Mouse (Mus musculus): Measurements from ENCODE around the gene Mrps18b. TPM values are rescaled to one million over a fixed set of nuclear protein-coding genes. Genes with fewer than 3 reads are reported as not detected.
"Not testable (repeated sequence)": the region's sequence is repeated elsewhere in the genome, so short reads cannot be mapped to it uniquely, and the experiment has no call there.

Mrps18b gene
- 39.5 and 45.1 TPM in 2 replicates for polyA plus RNA-seq (2012; rRNA removed)

DNA sequence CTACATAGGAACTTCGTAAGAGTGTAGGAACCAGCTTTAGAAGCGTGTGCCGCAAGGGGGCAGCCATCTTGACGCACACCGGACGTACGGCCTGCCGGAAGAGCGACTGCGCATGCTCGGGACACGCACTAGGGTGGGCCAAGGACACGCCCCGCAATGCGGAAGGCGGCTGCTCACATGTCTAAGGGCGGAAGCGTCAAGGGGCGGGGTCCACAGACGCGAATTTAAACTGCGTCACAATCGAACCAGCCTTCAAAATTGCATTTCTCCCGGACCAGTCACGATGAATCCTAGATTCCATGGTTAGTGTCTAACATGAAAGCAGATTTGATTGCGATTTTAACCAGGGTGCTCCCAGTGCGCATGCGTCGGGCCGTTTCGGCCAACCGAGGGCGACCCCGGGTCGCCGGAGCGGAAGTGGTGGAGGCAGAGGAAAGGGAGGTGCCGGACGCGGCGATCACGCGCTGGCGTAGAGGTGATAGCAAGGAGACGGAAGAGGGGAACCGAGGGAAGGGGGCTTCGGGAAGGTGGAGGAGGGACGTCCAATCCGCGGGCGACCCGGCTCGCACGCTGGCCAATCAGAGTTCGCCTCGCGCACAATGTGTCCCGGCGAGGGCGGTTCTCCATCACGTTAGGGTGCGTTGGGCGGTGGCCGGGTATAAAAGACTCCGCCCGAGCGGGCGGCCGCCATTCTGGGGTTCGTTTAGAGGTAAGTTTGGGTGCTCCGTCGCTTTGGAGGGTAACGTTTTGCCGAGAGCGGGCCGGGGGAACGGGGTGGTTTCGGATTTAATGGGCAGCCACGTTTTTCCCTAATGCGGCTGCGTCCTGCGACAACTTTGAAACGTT, at the start of gene Mrps18b, which contains the start of gene Ppp1r10:
Gene Mrps18b, minus strand, starts transcription at position 93 of the 846 bp plus-strand sequence.
Gene Ppp1r10, plus strand, starts transcription at position 138 of the 846 bp plus-strand sequence.
- DNase-seq (ENCODE audit: low read depth in 1 of 2, low spot score in 2 of 2): peak; percentile 99
- H3K36me3 ChIP-seq (ENCODE audit: control insufficient read depth, insufficient read depth, low read length): peaks cover 16% of the 10 kb centered on the region
- H3K4me3 ChIP-seq (ENCODE audit: extremely low read depth, insufficient read depth, insufficient read length): peak within 1 kb of the TSS; percentile 86
- no peaks in the 10 kb centered on the region for H3K27me3 ChIP-seq (ENCODE audit: control insufficient read depth, insufficient read depth, low read length)
- WGBS: under 1% methylated on average over 83 of the region's 83 CpGs
- TF ChIP-seq POLR2A (IDR thresholded peaks at IDR 0.05; ENCODE audit: low read depth, low read length) (peak; percentile 99), CTCF (IDR thresholded peaks at IDR 0.05; ENCODE audit: extremely low read depth, insufficient read depth, insufficient read length, insufficient replicate concordance) (no peak)
- peaks cover 8% of the 10 kb centered on the region for H3K4me1 ChIP-seq (ENCODE audit: control insufficient read depth, insufficient read depth, insufficient read length)
- H3K27ac ChIP-seq (ENCODE audit: insufficient read depth, low read length): peak within 1 kb of the TSS; percentile 97

DNA sequence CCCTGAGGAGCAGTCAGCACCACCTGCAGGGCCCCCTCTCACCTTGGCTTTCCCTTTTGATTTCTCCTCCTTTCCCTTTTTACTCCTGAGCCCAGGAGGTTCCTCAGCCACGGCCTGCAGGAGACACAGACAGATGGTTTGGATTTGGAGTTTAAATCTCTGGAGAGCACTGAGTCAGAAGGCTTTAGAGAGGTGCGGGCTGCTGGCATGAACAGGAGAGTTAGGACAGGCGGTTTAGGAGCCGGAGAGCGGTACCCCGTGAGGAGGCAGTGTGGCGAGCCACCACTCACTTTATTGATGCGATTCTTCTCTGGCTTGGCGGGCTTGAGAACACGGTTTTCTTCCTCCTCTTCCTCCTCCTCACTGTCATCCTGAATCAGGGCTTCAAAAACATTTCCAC, 47.1 kb upstream of the Mrps18b start:
- Histone ChIP-seq H3K4me3 (ENCODE audit: extremely low read depth, insufficient read depth, insufficient read length) (no peak overlapping the region), H3K27ac (ENCODE audit: insufficient read depth, low read length) (no peak overlapping the region), H3K27me3 (ENCODE audit: control insufficient read depth, insufficient read depth, low read length) (no peaks in the 10 kb centered on the region), H3K4me1 (ENCODE audit: control insufficient read depth, insufficient read depth, insufficient read length) (no peaks in the 10 kb centered on the region), H3K36me3 (ENCODE audit: control insufficient read depth, insufficient read depth, low read length) (peaks cover 51% of the 10 kb centered on the region)
- DNase-seq (ENCODE audit: low read depth in 1 of 2, low spot score in 2 of 2): no peak
- WGBS: 94% methylated on average over 10 of the region's 10 CpGs
- TF ChIP-seq POLR2A (IDR thresholded peaks at IDR 0.05; ENCODE audit: low read depth, low read length): no peak

DNA sequence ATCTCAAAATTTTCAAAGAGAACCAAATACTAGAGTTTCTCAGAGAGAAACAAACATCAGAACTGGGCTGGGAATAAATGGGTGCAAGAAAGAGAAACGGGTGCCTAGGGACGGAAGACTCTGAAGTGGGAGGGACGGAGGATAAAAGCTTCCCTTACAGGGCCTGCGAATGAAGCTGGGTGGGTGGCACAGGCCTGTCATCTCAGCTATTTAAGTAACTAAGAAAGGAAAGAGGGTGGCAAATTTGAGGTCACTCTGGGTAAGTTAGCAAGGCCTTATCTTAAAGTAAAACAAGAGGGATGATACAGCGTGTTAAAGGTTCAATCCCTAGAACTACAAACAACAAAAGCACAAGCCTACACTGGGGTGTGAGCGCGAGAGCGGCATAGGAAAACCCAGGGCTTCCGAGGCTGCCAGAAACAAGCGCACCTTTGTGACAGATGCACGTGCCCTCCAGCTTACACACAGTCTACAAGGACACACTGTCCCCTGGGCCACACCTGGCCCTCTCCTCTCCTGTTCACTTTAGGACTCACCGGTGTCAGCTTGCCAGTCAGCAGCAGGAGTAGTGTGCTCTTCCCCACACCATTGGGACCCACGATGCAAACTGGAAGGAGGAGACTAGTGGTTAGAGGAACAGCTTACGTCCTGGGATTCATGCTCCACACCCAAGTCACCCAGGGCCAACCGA, 42.5 kb upstream of the Mrps18b start:
- Histone ChIP-seq H3K36me3 (ENCODE audit: control insufficient read depth, insufficient read depth, low read length) (peaks cover 60% of the 10 kb centered on the region), H3K27ac (ENCODE audit: insufficient read depth, low read length) (no peak overlapping the region), H3K4me3 (ENCODE audit: extremely low read depth, insufficient read depth, insufficient read length) (no peak overlapping the region), H3K27me3 (ENCODE audit: control insufficient read depth, insufficient read depth, low read length) (no peaks in the 10 kb centered on the region), H3K4me1 (ENCODE audit: control insufficient read depth, insufficient read depth, insufficient read length) (no peaks in the 10 kb centered on the region)
- no peak for TF ChIP-seq CTCF (IDR thresholded peaks at IDR 0.05; ENCODE audit: extremely low read depth, insufficient read depth, insufficient read length, insufficient replicate concordance)
- no peak for TF ChIP-seq POLR2A (IDR thresholded peaks at IDR 0.05; ENCODE audit: low read depth, low read length)
- no peak for DNase-seq (ENCODE audit: low read depth in 1 of 2, low spot score in 2 of 2)
- 96% methylated on average over 15 of the region's 15 CpGs for WGBS

DNA sequence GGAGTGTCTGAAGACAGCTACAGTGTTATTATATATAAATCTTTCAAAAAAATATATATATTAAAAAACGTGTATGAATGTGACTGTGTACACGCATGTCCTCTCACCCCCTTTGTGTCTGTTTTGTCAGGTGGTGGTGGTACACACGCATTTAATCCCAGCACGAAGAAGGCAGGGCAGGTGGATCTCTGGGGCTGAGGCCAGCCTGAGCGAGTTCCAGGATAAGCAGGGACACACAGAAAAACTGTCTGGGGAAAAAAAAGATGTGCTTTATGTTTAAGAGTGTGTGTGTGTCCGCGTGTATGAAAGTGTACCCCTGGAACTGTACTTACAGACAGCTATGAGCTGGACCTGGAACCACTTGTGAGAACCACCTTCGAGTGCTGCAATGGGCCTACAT, 38.5 kb upstream of the Mrps18b start:
- Histone ChIP-seq H3K4me1 (ENCODE audit: control insufficient read depth, insufficient read depth, insufficient read length) (no peaks in the 10 kb centered on the region), H3K27ac (ENCODE audit: insufficient read depth, low read length) (no peak overlapping the region), H3K4me3 (ENCODE audit: extremely low read depth, insufficient read depth, insufficient read length) (no peak overlapping the region), H3K27me3 (ENCODE audit: control insufficient read depth, insufficient read depth, low read length) (no peaks in the 10 kb centered on the region), H3K36me3 (ENCODE audit: control insufficient read depth, insufficient read depth, low read length) (peaks cover 28% of the 10 kb centered on the region)
- no peak for TF ChIP-seq CTCF (IDR thresholded peaks at IDR 0.05; ENCODE audit: extremely low read depth, insufficient read depth, insufficient read length, insufficient replicate concordance)
- TF ChIP-seq POLR2A (IDR thresholded peaks at IDR 0.05; ENCODE audit: low read depth, low read length): no peak
- WGBS: 82% methylated on average over 8 of the region's 8 CpGs
- DNase-seq (ENCODE audit: low read depth in 1 of 2, low spot score in 2 of 2): no peak

DNA sequence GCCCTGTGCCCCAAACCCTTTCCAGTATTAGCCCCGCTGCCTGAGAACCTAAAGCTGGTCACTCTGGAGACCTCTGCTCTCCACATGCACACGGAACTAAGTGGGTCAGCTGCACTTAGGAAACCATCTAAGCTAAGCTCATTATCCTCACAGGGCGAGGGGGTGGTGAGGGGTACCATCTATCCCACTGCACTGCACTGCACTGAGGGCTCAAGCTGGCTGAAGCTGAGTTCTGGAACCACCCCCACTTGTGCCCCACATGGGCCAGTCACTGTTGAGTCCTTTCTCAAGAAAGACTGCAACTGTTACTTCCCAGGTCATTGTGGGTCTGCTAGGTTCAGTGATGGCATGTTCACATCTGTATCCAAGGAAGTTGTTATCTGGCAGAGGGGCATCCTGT, 36.4 kb upstream of the Mrps18b start:
- WGBS: 78% methylated on average over 3 of the region's 3 CpGs
- H3K27me3 ChIP-seq (ENCODE audit: control insufficient read depth, insufficient read depth, low read length); H3K27ac ChIP-seq (ENCODE audit: insufficient read depth, low read length); H3K36me3 ChIP-seq (ENCODE audit: control insufficient read depth, insufficient read depth, low read length); DNase-seq (ENCODE audit: low read depth in 1 of 2, low spot score in 2 of 2); H3K4me3 ChIP-seq (ENCODE audit: extremely low read depth, insufficient read depth, insufficient read length); H3K4me1 ChIP-seq (ENCODE audit: control insufficient read depth, insufficient read depth, insufficient read length): not testable (repeated sequence)

DNA sequence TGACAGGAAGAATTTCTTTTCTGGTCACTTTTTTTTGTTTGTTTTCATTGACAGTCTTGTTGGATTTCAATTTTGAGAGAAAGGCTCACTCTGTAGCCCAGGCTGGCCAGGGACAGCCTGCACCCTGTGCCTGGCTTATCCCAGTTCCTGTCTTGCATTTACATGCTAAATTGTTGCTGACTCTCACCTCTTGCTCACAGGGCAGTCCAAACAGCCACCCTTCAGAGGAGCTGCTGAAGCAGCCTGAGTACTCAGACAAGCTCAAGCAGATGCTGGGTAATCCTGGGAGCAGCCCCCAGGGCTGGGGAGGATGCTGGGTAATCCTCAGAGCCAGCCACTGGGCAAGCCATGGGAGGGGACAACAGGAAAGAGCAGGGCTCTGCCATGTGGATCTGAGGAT, 34.8 kb upstream of the Mrps18b start:
- DNase-seq (ENCODE audit: low read depth in 1 of 2, low spot score in 2 of 2); H3K27me3 ChIP-seq (ENCODE audit: control insufficient read depth, insufficient read depth, low read length); H3K4me3 ChIP-seq (ENCODE audit: extremely low read depth, insufficient read depth, insufficient read length); H3K36me3 ChIP-seq (ENCODE audit: control insufficient read depth, insufficient read depth, low read length); H3K4me1 ChIP-seq (ENCODE audit: control insufficient read depth, insufficient read depth, insufficient read length); H3K27ac ChIP-seq (ENCODE audit: insufficient read depth, low read length): not testable (repeated sequence)

DNA sequence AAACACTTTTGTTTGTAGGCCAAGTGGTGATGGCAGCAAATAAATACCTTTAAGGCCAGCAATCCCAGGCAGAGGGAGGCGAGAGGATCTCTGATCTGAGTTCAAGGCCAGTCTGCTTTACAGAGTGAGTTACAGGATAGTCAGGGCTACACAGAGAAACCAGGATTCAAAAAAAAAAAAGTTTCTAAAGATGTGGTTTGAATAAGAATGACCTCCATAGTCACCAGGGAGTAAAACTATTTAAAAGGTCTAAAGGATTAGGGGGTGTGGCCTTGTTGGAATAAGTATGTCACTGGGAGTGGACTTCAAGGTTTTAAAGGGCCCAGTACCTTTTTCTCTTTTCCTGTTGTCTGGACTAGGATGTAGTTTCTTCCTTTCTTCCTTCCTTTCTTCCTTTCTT, 23.8 kb upstream of the Mrps18b start:
- DNase-seq (ENCODE audit: low read depth in 1 of 2, low spot score in 2 of 2): no peak
- Histone ChIP-seq H3K4me1 (ENCODE audit: control insufficient read depth, insufficient read depth, insufficient read length) (no peaks in the 10 kb centered on the region), H3K27me3 (ENCODE audit: control insufficient read depth, insufficient read depth, low read length) (no peaks in the 10 kb centered on the region), H3K36me3 (ENCODE audit: control insufficient read depth, insufficient read depth, low read length) (no peaks in the 10 kb centered on the region), H3K4me3 (ENCODE audit: extremely low read depth, insufficient read depth, insufficient read length) (no peak overlapping the region), H3K27ac (ENCODE audit: insufficient read depth, low read length) (no peak overlapping the region)
- WGBS: 91% methylated on average over 1 of the region's 1 CpGs
- TF ChIP-seq CTCF (IDR thresholded peaks at IDR 0.05; ENCODE audit: extremely low read depth, insufficient read depth, insufficient read length, insufficient replicate concordance): no peak
- no peak for TF ChIP-seq POLR2A (IDR thresholded peaks at IDR 0.05; ENCODE audit: low read depth, low read length)
